Mouse (Mus musculus) kidney, postnatal 10 days (tissue): ENCODE measurements around the gene Hpca.
A peak's percentile ranks its signal among the peaks of the same experiment; 100 is the strongest.

ENCODE experiments used
- DNase-seq: peaks from one replicate; pipeline ENCODE4 v3.0.0; 2021; ENCODE audit warnings: mixed read lengths

Gene Hpca

GRCm38 (mm10) chr4:129135637-129136036 is 13.8 kb upstream of the Hpca start:
- no peak for DNase-seq

GRCm38 (mm10) chr4:129134799-129135585 is 13.2 kb upstream of the Hpca start:
- DNase-seq, result peak; percentile 90

- DNase-seq, result peak; percentile 66
Observed at GRCm38 (mm10) chr4:129130755-129131303, 9.0 kb upstream of the Hpca start.

GRCm38 (mm10) chr4:129130149-129130548 is 8.3 kb upstream of the Hpca start:
- peak; percentile 58 for DNase-seq

GRCm38 (mm10) chr4:129129387-129129786 is 7.6 kb upstream of the Hpca start:
- DNase-seq, result no peak

GRCm38 (mm10) chr4:129128582-129129338 is 6.9 kb upstream of the Hpca start:
- no peak for DNase-seq

- DNase-seq, result peak; percentile 56
Observed at GRCm38 (mm10) chr4:129125736-129126451, 4.1 kb upstream of the Hpca start.

GRCm38 (mm10) chr4:129124652-129125146 is 2.9 kb upstream of the Hpca start:
- DNase-seq, result no peak

GRCm38 (mm10) chr4:129122719-129123118 is 883 bp upstream of the Hpca start:
- no peak for DNase-seq

- DNase-seq, result no peak
Observed at GRCm38 (mm10) chr4:129122107-129122506, 271 bp upstream of the Hpca start.

- peak; percentile 89 for DNase-seq
Observed at GRCm38 (mm10) chr4:129120520-129121445, 1.1 kb downstream of the Hpca start.

- DNase-seq, result no peak
Observed at GRCm38 (mm10) chr4:129119708-129120107, 2.1 kb downstream of the Hpca start.

GRCm38 (mm10) chr4:129117720-129118510 is 3.9 kb downstream of the Hpca start:
- DNase-seq, result no peak

- DNase-seq, result no peak
Observed at GRCm38 (mm10) chr4:129116703-129117102, 5.1 kb downstream of the Hpca start.

- DNase-seq, result peak; percentile 85
Observed at GRCm38 (mm10) chr4:129113083-129113988, 8.5 kb downstream of the Hpca start.

- DNase-seq, result no peak
Observed at GRCm38 (mm10) chr4:129112231-129112630, 9.6 kb downstream of the Hpca start.

GRCm38 (mm10) chr4:129111350-129111749 is 10.5 kb downstream of the Hpca start:
- no peak for DNase-seq

- no peak for DNase-seq
Observed at GRCm38 (mm10) chr4:129110804-129111203, 11.0 kb downstream of the Hpca start.

- no peak for DNase-seq
Observed at GRCm38 (mm10) chr4:129108624-129109023, 13.2 kb downstream of the Hpca start.
